ENCODE assay signal across 25 mouse cellular contexts in the genomic region with DNA sequence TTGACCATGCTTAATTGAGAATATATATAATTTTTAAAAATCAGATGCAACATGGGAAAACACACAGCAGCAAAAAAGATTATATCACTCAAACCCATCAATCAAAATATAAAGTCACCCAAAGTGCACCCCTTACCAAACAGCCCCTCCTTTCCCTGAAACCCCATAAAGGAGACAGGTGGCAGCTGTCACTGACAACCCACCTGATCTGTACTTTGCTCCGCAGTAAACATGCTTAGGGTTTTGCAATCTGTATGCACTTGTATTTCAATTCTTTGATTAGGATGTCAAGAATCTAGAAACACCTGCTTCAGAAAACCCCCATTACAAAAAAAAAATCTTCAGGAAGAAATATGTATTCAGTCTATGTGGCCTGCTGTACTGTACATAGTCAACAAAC.
"Had no signal": no experiment of that assay in that cellular context is flagged by ENCODE, and none has a peak within 500 bp of the region (broad histone marks: within the 10 kb centered on the region; RNA-seq: fewer than 3 reads in every experiment).

No protein-coding gene starts in this region.

- DNase-seq: forebrain, postnatal 0 days; gastrocnemius, postnatal 10 days; gastrocnemius, postnatal 36 days; heart, adult 2 months; heart, postnatal 10 days; heart, postnatal 4 days; kidney, adult 11 months; kidney, adult 2 months; kidney, adult 9 months; kidney, postnatal 14 days; kidney, postnatal 36 days; layer of hippocampus, adult 9-11 months; layer of hippocampus, postnatal 36 days; left cerebral cortex, postnatal 4 days; liver, embryonic 13.5 days had no signal

- H3K27ac ChIP-seq: heart, adult 2 months; hindbrain, embryonic 10.5 days; hindbrain, embryonic 12.5 days; hindbrain, embryonic 14.5 days; kidney, embryonic 15.5 days; kidney, postnatal 0 days; limb, embryonic 13.5 days; limb, embryonic 15.5 days; liver, embryonic 13.5 days had no signal

- H3K9me3 ChIP-seq: heart, embryonic 12.5 days; hindbrain, embryonic 10.5 days; hindbrain, embryonic 12.5 days; kidney, embryonic 15.5 days; limb, embryonic 13.5 days; limb, embryonic 15.5 days; liver, embryonic 13.5 days had no signal

- ATAC-seq: forebrain, postnatal 0 days; hindbrain, embryonic 16.5 days; inflammation-experienced regulatory T-cells, adult 6 months had no signal

- H3K27me3 ChIP-seq: heart, embryonic 12.5 days; hindbrain, embryonic 12.5 days; kidney, embryonic 15.5 days; limb, embryonic 13.5 days; limb, embryonic 15.5 days; liver, embryonic 13.5 days had no signal

- H3K36me3 ChIP-seq: heart, embryonic 12.5 days; hindbrain, embryonic 10.5 days; hindbrain, embryonic 12.5 days; kidney, embryonic 15.5 days; limb, embryonic 13.5 days; limb, embryonic 15.5 days; liver, embryonic 13.5 days had no signal

- H3K9ac ChIP-seq: forebrain, postnatal 0 days; heart, embryonic 12.5 days; hindbrain, embryonic 12.5 days; hindbrain, embryonic 14.5 days; kidney, embryonic 15.5 days; limb, embryonic 13.5 days; limb, embryonic 15.5 days; liver, embryonic 13.5 days had no signal

- H3K4me2 ChIP-seq: heart, embryonic 12.5 days; hindbrain, embryonic 12.5 days; hindbrain, embryonic 14.5 days; kidney, embryonic 15.5 days; limb, embryonic 13.5 days; limb, embryonic 15.5 days; liver, embryonic 13.5 days had no signal

- H3K4me3 ChIP-seq: heart, adult 2 months; heart, embryonic 12.5 days; hindbrain, embryonic 10.5 days; hindbrain, embryonic 12.5 days; kidney, embryonic 15.5 days; limb, embryonic 13.5 days; limb, embryonic 15.5 days; liver, embryonic 13.5 days had no signal

- H3K4me1 ChIP-seq: heart, embryonic 12.5 days; hindbrain, embryonic 10.5 days; hindbrain, embryonic 12.5 days; limb, embryonic 13.5 days; limb, embryonic 15.5 days had no signal
